In the genomic region with DNA sequence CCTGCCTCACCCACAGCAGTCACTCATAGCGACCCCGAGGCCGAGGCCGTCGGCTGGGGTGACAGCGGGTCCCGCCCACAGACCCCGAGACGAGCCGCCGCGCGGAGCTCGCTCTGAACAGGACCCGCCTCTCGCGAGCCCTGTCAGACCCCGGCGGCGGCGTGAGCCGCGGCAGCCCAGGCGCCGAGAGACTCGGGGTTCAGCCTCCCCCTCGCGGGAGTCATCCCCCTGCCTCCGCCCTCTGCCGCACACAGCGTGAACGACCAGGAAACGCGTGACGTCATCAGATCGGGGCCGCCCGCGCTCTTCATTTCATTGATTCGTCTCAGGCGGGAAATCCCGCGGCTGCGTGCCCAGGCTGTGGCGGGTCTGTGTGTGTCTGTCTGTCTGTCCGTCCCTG, we compare ENCODE assay signal across 8 mouse cellular contexts. TPM values are rescaled to one million over a fixed set of nuclear protein-coding genes. Genes with fewer than 3 reads are reported as not detected.
DNase-seq lines count a peak whose midpoint lies in the region; ATAC-seq lines count a peak whose summit lies in the region.
"Not testable (repeated sequence)": the region's sequence is repeated elsewhere in the genome, so short reads cannot be mapped to it uniquely, and the experiment has no call there.

No protein-coding gene starts in this region.

- ATAC-seq in common myeloid progenitor, adult 5-6 weeks (replicated peaks; ENCODE audit: low read depth, poor library complexity, severe bottlenecking), result peak; percentile 35
- ATAC-seq in liver, embryonic 11.5 days (replicated peaks; ENCODE audit: low FRiP score); neural tube, embryonic 13.5 days (ENCODE audit: low read depth): not testable (repeated sequence)

- peak; percentile 74 for DNase-seq in 3134 (ENCODE audit: extremely low read depth, insufficient read length, low spot score)
- DNase-seq in adrenal gland, adult (ENCODE audit: inconsistent age in 2 of 2, low spot score in 1 of 2), result peak; percentile 92 to 94
- DNase-seq in heart, adult 18-20 months, result peak; percentile 78 to 95
- DNase-seq in kidney, postnatal 10 days, result peak; percentile 93
- DNase-seq in liver, embryonic 11.5 days (ENCODE audit: low spot score), result not testable (repeated sequence)
- peak; percentile 87 to 93 for DNase-seq in spleen, postnatal 4 days (ENCODE audit: low spot score in 2 of 2)

- peaks cover 27% of the 10 kb centered on the region for H3K9me3 ChIP-seq in liver, embryonic 11.5 days (ENCODE audit: control insufficient read depth, low read length)
- not testable (repeated sequence) for H3K9me3 ChIP-seq in neural tube, embryonic 13.5 days

- WGBS in liver, embryonic 11.5 days, result no CpG with 5 or more reads among the region's 46 CpGs
- WGBS in neural tube, embryonic 13.5 days, result no CpG with 5 or more reads among the region's 46 CpGs

- not testable (repeated sequence) for H3K4me3 ChIP-seq in liver, embryonic 11.5 days (ENCODE audit: low read depth, low read length); neural tube, embryonic 13.5 days

- H3K27me3 ChIP-seq in liver, embryonic 11.5 days (replicated peaks; ENCODE audit: control insufficient read depth, insufficient read depth, low read length); neural tube, embryonic 13.5 days: not testable (repeated sequence)

- H3K4me1 ChIP-seq in liver, embryonic 11.5 days (replicated peaks; ENCODE audit: control insufficient read depth, insufficient read depth, low read length); neural tube, embryonic 13.5 days (replicated peaks): not testable (repeated sequence)

- not testable (repeated sequence) for H3K36me3 ChIP-seq in liver, embryonic 11.5 days (ENCODE audit: control insufficient read depth, insufficient read depth, low read length); neural tube, embryonic 13.5 days

- peak overlapping the region; percentile 82 for H3K4me2 ChIP-seq in liver, embryonic 11.5 days
- peak overlapping the region; percentile 75; the same call in 1 of the 2 replicates for H3K4me2 ChIP-seq in neural tube, embryonic 13.5 days

- not testable (repeated sequence) for H3K9ac ChIP-seq in liver, embryonic 11.5 days (ENCODE audit: low read depth, low read length); neural tube, embryonic 13.5 days

- H3K27ac ChIP-seq in liver, embryonic 11.5 days (ENCODE audit: low read depth, low read length); neural tube, embryonic 13.5 days (replicated peaks): not testable (repeated sequence)

RNA-seq across cellular contexts. Expression of a gene that starts 12.5 kb away (rescaled TPM):
- total RNA-seq in common myeloid progenitor, adult 5-6 weeks (2017), result 108 and 116 TPM in 2 replicates
- total RNA-seq in heart, adult 18-20 months (2021), result 10 to 100 TPM; 43.1 to 43.4 TPM
- 217 and 306 TPM in 2 replicates for polyA plus RNA-seq in liver, embryonic 11.5 days (2014; fragmentation: Nextera tagmentation; extraction: Ambion mirVana)
- polyA plus RNA-seq in neural tube, embryonic 13.5 days (2015; fragmentation: Nextera tagmentation; extraction: Ambion mirVana), result 139 and 172 TPM in 2 replicates
